Mouse (Mus musculus) stomach, adult 2 months (tissue): ENCODE results near the gene Mical2. TPM values are rescaled to one million over a fixed set of nuclear protein-coding genes. Genes with fewer than 3 reads are reported as not detected.

Experiments
- polyA plus RNA-seq: library from polyadenylated mRNA; depleted of rRNA; stranded (reverse); fragments of >200 nt; gene quantifications from 2 replicates; pipeline ENCODE4 v1.2.3, GENCODE M21; 2012; rRNA removed

The Mical2 gene
- polyA plus RNA-seq, result 11.3 and 14.3 TPM in 2 replicates

DNA sequence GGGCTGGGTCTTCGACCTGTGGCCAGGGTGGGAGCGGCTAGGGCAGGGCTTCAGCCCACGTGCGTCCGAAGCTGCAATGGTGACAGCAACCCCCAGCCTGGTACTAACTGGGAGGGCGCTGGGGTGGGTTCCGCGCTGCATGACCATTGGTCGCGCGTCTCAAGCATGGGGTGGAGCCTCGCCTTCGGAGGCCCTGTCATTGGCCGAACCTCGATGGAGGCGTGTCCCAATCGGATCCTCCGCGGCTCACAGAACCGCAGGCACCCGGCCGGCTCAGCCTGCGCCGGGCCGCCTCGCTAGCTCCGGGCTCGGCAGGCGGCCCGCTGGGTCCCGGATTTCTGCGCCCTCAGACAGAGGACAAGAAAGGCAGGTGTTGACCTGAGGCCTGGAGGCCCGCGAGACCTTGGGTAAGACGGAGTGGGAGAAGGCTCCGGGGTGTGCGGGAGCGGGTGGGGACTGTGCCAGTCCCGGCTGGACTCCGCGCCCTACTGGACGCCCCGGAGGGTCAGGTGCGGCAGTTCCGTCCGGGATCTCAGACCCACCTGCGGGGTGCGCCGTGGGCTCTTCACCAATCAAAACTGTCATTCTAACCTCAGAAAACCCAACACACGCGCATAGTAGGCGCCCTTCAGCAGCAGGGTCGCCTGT lies at the start of gene Mical2:
TSS of gene Mical2 (plus strand) at position 242 of the 648 bp plus-strand sequence.

GRCm38 (mm10) chr7:112427357-112428157 lies 201.9 kb downstream of the Mical2 start, which contains the start of gene Parva:
Gene Parva, plus strand, starts transcription at chr7:112427505.

Other genes starting within 250 kb of the Mical2 start
- gene Usp47, start 202.4 kb upstream of the Mical2 start, polyA plus RNA-seq, result 1.7 and 2.8 TPM in 2 replicates
- gene Dkk3, start 66.8 kb upstream of the Mical2 start, polyA plus RNA-seq, result 10.6 and 11.6 TPM in 2 replicates
- gene Parva, start 201.6 kb downstream of the Mical2 start, polyA plus RNA-seq, result 17.4 and 20.0 TPM in 2 replicates